Mouse (Mus musculus) thymus, postnatal 25 days (tissue): Measurements from ENCODE around the gene Ppp1r9b.

Experiments
- DNase-seq: peaks from one replicate; pipeline ENCODE4 v3.0.0; 2022

Ppp1r9b gene

DNA sequence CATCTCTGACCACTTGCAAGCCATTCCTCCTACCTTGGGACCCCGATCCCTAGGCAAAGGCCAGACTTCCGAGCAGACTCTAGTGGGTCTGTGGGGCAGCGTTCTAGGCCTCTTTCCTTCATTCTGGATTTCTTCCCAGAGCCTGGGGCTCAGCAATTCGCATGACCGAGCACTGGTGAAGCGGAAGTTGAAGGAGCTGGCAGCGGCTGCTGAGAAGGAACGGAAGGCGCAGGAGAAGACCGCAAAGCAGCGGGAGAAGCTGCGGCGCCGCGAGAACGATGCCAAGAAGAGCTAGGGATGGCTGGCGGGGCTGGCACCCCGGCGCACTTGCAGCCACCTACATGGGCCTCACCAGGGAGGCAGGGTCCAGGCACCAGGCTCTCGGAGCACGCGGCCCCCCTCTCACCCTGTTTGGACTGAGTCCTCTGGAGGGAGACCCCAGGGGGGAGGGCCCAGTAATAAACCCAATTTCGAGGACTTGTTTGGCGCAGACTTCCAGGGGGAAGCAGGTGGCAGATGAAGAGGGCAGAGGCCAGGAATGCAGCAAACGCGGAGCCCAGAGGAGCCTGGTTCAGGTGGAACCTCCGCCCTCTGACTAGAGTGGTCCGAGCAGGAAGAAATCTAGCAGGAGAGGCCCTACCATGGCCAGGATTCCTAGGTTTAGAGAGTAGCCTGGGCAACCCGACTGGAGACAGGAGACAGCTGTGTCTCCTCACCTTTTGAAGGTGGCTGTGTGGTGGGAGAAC is 33.8 kb downstream of the Ppp1r9b start:
- DNase-seq: no peak

DNA sequence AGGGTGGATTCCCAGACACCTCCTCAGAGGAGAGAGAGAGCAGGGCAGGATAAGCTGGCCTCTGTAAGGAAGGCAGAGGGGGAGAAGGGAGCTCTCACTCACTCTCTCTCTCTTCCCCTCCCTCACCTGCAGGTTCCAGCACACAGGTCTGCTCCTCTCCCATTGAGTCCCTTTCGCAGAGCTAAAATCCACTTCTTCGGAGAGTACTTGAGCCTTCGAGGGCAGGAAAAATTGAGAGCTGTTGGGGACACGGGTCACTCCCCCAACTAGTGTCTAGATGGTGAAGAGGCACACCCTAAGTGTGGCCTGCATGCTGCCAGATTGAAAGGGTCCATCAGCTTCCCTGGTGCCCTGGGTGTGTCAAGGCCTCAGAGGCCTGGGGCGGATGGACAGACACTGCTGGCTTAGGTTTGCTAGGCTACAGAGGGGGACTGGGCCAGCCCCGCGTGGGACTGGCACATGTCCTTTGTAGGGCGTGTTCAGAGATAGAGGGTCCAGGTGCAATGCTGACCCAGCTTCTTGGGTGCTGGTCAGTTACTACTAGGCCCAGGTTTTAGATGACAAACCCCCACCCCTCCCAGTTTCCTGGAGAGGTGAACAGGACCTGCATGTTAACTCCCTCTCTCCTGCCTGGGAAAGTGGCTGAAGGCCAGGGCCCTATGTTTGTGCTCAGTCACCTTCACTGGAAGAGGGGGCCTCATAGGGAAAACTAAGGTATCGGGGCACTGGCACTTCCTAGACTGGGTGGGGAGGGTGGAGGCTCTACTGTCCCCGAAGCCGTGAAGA is 34.6 kb downstream of the Ppp1r9b start:
- DNase-seq: no peak

DNA sequence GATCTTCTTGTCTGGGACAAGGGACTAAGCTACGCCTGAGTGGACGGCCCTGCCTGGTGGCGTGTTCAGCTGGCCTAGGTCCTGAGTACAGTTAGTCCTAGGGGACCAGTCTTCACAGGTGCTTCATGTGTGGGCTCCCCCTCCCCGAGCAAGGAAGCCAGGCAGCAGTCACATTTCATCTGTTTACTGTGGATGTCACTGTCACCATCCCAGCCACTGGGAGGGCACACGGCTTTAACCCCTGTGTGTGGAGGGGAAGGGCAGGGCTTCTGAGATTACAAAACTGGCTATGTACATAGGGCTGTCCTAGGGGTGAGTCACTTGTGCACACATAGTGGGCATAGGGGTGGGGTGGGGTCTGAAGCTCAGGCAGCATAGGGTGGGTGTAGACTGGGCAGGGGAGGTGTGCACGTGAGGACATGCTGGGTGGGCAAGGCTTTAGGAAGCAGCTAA is 35.3 kb downstream of the Ppp1r9b start:
- DNase-seq: no peak

DNA sequence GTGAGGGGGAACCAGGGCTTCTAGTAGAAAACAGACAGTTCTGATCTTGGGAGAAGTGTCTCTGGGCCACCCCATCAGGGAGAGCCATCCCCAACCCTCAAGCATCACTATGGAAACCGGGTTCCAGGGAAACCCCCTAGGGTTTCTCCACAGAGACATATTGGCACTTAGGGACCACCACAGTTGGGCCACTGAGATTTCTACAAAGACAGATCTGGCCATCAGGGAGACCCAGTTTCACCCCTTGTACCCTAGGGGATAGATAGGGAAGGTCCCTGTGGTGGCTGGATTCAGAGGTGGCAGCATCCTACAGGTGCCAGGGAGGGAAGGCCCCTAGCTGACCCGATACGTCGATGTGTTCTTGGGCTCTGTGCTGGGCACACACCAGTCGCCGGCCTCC is 36.0 kb downstream of the Ppp1r9b start:
- no peak for DNase-seq

DNA sequence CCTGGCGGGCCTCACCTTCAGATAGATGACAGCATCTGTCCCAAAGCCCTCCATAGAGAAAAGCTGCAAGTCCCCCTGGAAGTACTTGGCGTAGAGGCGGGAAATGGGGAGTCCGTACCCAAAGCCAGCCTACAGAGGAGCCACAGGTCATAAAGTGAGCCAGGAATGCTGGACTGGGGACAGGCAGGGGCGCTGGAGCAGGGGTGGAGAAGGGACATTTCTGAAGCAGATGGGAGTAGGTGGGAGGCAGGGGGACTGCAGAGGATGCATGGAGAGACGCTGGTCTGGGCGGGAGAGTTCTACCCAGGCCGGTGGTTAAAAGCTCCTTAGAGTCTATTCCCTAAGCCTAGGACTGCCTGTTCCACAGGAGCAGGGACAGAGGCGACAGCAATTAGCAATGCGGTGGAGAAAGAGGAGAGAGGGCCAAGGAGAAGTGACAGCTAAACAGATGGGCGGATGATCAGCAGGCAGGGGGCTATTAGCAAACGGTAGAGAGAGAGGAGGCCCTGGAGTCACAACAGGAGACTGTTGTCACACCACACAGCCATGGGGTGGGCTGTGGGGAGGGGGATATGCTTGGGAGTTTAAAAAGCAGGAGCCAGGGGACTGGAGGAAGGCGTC is 37.1 kb downstream of the Ppp1r9b start:
- no peak for DNase-seq

DNA sequence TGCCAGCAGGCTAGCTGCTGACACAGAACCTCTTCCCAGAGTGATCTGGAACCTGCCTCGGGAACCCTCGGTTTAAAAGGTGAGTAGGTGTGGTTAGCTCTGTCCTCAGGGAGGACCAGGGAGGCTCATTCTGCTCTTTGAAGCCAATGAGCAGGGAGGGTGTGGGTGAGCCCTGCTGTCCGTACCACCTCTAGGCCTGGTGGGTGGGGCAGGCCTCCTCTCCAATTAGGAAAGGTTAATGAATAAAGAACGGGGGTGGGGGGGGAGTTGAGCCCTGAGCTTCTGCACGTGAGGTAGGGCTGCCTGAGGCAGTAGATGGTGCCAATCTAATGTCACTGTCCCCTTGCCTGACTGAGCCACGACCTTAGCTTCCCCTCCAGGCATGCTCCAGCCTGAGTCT is 42.1 kb downstream of the Ppp1r9b start:
- no peak for DNase-seq

DNA sequence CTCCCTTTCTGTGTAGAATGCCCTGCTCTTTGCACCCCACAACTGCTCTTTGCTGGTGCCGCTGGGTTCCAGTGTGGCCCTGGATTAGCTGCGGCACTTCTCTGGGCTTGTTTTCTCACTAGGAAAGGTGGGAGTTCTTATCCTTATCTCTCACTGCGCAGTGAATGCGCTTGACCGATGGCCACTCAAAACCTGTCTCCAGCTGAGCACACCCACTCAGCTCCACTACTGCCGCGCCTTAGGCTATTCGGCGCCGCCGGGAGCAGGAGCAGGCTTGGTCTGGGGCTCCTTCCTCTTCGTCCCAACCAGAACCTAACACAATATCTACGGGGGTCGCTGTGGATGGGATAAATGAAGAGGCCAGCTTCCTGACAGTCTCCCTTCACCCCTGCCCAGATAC is 42.8 kb downstream of the Ppp1r9b start:
- no peak for DNase-seq

DNA sequence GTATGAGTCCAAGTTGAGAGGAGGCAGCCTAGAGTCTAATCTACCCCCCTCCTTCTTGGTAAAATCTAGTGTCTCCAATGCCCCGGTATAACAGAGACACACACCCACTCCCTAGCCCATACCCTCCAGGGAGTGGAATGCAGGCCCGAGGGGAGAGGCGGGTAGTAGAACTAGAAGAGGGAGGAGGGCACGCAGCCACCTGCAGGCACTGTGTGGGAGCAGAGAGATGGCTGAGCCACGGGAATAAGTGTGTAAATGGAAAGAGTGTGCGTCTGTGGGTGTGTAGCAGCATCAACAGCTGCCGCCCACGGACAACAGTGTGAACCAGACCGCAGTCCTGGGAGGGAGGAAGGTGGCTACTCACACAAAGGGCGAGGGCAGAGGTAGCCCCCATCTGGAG is 44.1 kb downstream of the Ppp1r9b start:
- DNase-seq: no peak

DNA sequence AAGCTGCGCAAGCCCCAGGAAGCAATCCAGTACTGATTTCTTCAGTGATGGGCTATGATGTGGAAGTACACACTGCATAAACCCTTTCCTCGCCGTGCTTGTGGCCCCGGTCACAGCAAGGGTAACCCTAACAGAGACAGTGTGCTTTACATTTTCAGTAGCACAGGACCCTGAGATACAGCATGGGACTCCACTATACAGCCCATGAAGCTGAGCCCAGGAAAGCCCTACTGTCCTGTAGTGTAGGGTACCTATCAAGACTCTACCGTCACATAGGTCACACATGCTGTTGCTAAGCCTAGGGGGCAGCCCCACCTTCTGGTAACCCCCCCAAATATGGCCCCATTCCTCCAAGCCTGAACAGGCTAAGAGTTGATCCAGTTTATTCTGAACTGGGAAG is 45.7 kb downstream of the Ppp1r9b start:
- no peak for DNase-seq

DNA sequence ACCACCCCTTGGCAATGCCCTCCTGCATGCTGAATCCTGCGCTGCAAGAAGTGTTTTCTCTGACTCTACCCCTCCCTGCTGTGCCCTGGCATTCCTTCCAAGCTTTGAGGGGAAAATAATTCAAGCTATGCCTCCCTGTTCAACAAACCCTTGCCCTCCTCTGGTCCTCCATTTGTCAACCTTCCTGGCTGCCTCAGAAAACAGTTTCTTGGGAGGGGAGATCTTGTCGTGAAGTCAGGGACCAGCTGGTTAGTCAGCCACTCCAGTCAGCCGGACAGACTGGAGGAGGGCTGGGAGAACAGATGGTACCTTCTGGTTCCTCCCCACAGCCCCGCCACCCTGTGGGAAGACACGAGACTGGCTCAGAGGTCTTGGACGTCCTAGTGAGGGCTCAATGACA is 46.5 kb downstream of the Ppp1r9b start:
- no peak for DNase-seq

DNA sequence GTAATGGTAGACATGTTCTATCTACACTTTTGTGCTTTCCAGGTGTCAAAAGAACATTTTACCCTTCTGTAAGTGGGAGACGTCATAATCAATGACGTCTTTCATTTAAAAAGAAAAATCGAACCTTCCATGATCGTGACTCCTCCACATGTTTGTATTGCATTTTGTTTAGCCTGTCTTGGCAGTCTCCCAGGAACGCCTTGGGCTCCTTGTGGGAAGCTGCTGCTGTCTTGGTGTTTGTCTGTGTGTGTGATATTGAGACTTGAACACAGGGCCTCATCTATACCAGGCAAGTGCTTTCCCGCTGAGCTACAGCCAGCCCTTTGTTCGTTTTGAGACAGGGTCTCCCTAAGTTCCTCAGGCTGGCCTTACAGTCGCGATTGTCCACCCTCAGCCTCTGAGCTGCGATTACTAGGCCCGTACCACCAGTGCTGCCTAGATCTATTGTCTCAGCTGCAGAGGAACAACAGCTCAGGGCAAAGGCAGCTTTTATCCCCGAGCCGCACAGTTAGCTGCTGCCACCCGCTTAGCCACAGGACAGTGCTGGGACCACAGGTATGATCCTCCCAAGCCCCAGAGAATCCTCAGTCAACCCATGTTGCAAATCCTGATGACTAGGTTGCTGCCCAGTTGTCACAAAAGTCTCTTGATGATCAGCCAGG is 47.5 kb downstream of the Ppp1r9b start:
- no peak for DNase-seq

DNA sequence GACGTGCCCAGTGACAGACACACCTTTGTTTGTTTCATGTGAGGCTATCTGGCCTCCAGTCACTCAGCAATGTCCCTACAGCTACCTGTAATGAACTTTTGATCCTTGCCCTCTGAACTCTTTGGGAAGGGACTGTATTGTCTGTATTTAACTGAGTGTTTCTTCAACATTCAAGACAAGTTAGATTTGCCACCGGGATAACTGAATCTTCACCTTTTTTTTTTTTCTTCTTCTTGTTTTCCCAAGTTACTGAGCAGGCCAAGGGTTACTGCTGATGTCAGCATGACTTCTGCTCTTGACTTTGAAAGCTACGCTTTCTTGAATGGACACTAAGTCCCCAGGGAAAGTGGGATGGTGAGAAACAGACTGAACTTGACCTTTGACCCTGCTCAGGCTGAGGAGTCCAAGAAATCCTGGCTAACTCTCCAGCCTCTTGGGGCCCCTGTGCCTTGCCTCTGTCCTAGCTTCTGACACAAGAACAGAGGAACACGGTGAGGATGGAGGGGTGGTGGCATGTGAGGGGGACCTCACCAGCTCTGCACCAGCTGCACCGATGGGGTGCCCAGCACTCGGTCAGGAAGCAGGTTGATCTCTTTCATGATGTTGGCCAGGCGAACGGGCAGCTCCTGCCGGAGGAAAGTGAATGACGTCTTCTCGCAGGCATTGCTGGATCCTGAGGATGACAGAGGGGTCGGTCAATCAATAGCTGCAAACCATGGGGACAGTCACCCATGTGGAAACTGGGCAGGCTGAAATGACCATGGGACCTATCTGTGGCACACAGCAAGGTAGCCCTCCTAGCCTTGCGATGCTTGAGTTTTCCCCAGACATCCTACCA is 48.2 kb downstream of the Ppp1r9b start:
- no peak for DNase-seq

DNA sequence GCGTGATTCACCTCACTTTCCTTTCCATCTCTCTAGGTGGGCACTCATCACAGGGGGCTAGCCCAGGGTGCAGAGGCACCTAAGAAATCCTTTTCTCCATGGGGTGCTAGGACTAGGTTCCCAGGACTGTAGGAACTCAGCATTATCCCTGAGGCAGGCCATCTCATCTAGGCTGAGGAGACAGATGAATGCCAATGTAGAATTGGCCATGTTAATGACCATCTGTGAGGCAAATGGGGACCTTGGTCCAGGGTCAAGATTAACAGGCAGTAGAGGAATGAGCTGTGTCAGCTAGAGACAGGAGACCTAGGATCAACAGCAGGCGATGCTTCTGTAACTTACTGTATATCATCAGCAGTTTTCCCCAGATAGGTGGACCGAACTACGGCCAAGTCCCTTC is 48.9 kb downstream of the Ppp1r9b start:
- DNase-seq: no peak

DNA sequence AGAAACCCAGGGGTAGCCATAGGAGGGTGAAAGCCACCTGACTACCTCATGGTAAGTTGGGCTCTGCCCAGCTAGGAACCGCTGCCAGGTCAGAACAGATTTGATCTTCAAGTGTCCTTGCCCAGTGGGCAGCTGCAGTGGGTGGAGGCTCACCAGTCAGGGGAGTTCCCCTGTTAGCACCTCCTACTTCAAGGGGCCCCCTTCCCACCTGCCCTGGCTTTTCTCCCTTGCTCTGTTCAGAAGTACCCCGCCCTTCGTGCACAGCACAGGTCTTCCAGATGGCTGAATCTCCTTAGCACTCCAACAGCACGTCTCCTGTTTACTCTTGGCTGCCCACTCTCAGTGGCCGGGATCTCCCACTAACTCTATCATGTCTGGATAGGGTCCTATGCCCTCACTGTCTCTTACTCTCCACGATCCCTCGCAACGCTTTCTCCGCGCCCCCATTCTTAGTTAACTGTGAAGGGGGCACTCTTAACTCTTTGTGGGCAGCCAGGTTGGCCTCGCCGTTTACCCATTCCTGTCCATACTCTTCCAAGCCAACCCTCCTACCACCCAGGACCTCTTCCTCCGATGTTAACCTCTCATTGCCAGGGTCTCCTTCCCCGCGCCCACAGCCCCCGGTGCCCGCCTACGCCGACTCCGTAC is 49.8 kb downstream of the Ppp1r9b start:
- DNase-seq: peak; percentile 28

DNA sequence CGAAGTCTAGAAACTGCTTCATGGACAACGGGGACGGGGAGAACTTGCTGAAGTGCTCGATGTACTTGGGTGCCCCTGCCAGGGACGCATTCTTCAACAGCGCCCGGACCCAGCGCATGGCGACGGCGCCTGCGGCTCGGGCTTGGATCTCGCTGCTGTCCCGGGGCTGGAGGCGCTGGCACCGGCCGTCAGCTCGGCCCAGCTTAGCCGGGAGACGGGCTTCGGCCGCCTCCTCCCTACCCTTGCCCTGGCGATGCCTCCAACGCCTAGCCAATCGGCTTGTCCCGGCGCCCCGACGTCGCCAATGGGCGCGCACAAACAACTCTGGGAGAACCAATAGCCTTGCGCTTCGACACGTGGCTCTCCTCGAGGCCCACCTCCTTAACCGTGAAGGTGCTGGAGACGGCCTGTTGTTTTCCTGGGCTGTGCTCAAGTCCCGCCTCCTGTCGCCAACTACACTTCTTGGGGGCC is 50.3 kb downstream of the Ppp1r9b start, which contains the start of gene Pdk2:
TSS of gene Pdk2 (minus strand) at position 216 of the 471 bp plus-strand sequence.
- peak; percentile 92 for DNase-seq

DNA sequence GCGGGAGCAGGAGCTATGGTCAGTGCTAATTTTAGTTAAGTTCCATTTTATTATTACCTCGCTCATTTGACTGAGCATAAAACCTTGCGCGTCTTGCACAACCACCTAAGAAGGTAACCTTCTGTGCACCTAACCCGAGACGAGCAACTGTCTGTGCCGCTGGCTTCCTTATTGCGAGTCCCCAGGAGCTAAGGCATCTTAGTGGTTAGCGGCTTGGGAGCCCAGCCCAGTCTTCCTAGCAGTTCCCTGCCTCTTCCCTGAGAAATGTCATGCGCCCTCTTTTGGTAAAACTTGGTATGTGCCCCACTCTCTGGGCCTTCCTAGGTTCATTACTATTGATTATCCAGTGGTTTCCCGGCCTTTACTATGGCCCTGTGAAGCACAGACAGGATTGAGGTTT is 51.3 kb downstream of the Ppp1r9b start:
- peak; percentile 68 for DNase-seq

DNA sequence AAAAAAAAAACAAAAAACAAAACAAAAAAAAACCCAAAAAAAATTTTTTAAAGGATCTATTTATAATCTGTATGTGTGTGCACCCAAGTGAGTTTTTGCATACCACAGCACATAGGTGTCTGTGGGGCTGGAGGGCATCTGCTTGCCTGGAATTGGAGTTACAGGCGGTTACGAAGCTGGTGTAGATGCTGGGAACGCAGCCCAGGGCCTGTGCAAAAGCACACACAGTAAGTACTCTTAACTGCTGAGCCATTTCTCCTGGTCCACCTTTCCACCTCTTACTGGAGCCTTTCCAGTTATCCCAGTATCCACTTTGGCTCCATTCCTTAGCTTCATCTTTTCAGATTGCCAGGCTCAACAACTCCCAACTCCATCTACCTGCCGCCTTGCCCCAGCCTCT is 52.2 kb downstream of the Ppp1r9b start:
- DNase-seq: no peak

DNA sequence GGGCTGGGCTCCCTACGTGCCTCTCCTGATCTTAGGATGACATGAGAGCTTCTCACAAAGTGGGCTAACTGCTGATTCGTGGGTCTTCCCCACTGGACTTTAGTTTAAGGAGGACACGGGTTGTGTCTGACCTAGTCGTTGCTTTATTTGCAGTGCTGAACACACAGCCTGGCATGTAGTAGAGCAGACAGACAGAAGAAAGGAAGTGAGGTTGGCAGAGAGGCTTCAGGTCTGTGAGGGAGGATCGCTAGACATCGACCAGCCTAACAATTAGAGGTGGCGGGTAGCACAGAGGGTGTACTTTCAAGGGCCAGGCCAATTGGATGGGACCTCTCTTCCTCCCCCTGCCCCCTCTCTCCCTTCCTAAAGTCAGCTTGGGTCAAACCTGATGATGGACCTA is 52.8 kb downstream of the Ppp1r9b start:
- DNase-seq: no peak

DNA sequence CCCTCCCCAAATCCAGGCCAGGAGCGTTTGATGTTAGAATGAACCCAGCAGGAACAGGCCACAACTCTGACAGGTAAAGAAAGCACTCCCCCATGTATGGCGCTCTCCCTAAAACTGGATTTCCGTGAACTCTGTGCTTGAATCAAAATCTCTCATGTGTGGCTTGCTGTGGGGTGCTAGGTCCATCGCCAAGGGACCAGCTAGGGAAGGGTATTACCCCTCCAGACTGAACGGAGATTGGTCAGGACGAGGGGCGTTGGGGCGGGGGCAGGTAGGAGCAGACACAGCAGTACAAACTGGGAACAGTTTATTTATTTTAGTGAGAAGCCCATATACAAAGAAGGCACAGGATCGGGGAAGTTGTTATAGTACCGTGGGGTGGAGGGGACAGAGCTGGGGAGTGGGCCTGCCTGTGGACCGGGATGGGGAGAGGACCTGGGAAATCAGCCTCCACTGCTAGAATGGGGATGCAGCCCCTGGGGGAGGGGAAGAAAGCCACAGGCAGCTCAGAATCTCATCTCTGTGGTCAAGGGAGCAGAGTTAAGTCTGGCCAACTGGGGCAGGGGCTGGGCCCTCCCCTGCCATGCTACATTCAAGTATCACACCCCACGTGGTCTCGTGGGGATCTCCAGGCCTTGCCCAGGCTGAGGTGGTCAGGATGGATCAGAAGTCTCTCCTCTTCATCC is 53.5 kb downstream of the Ppp1r9b start:
- DNase-seq: no peak

DNA sequence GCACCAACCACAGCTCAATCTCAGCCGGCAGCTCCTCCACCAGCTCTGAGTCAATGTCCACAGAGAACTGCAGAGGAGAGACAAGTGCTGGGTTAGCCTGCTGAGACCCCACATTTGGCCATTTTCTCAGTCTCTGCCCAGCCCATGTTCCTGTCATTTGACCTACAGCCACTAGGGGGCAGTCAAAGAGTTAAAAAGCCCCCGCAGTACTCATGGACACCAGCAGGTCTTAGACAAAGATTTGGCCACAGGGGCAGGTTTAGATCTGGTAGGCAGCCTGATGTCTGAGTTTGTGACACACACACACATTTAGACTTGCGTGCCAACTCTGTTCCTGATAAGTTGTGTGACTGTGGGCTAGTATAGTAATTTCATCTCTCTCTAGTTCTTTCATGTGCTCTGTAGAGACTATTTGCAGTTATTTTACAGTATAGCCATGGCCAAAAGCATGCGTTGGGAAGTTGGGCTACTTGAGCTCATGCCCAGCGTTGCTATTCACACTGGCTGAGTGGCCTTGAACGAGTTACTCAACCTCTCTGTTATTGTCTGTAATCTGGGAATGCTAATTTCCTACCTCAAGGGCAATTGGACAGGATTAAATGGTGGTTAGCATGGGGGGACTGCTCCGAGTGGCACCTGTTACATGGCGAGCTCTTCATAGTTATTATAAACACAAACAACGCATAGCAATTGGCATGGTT is 56.3 kb downstream of the Ppp1r9b start:
- DNase-seq: peak; percentile 60
